Mouse (Mus musculus) liver, embryonic 14.5 days (tissue): ENCODE data around the gene Mrpl22.

Source experiments
- CTCF ChIP-seq: IDR thresholded peaks from 2 replicates; pipeline ENCODE4 v1.5.1; 2016; ENCODE audit warnings: antibody characterized with exemption, low read depth, control low read depth
- EP300 ChIP-seq: IDR thresholded peaks from 2 replicates; pipeline ENCODE4 v1.6.1; 2016; ENCODE audit warnings: antibody characterized with exemption, low read depth

DNA sequence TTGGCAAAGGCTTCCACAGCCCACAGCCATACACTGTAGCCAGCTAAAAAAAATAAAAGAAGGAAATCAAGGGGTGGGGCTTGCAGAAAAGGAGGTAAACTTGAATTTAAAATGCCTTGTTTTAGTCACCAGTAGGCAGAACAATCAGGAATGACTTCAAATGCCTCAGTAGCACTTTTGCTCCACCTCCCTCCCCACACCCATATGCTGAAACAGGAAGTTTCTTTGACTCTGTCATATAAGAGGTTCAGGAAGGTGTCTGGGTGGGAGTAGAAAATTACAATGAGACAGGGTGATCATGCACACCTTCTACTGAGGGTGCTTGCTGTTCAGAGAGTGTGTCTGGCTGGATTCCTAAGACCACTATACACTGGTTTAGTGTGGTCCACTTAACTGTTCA, 36.6 kb upstream of the Mrpl22 start:
- TF ChIP-seq CTCF (no peak), EP300 (no peak)
